Mouse (Mus musculus): ENCODE measurements around the gene Nfam1.

Gene Nfam1

DNA sequence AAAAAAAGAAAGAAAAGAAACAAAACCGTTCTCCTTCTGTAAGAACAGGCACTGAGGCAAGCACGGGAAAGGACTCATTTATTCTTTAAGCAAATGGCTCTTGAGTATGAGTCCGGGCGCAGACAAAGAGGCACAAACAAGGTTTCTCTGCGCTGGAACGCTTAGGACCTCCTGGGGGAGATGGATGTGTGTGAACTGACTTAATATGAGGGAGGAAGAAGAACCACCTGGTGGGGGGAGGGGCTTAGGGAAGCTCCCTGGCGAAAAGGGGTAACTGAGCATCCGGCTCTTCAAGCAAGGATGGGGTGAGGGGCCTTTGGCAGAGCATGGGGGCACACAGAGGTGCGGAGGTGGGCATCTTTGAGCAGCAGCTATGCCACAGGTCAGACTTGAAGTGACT is 40.2 kb downstream of the Nfam1 start:
- no peak for DNase-seq (ENCODE audit: low spot score)

GRCm38 (mm10) chr15:82992079-82992783 is 40.9 kb downstream of the Nfam1 start:
- no peak for DNase-seq (ENCODE audit: low spot score)

- no peak for DNase-seq (ENCODE audit: low spot score)
Measured at GRCm38 (mm10) chr15:82989190-82989704, 43.9 kb downstream of the Nfam1 start.

DNA sequence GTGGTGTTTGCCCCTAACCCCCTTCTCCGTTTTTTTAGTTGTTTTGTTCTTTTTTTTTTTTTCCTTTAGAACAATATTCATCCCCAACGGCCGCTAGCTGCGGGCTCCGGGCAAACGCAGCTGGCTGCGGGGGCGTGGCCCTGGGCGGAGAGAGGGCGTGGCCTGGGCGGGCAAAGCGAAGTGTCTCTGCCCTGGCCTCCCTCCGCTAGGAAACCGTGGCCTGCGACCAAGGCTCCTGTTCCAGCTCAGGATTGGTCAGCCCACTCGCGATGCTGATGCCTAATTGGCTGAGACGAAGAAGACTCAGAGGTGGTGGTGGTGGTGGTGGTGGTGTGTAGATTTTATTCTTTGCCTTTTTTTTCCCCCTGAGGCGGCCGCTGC is 45.4 kb downstream of the Nfam1 start, which contains the start of gene Tcf20:
TSS of gene Tcf20 (minus strand) at position 141 of the 381 bp plus-strand sequence.
- peak; percentile 87 for DNase-seq (ENCODE audit: low spot score)

DNA sequence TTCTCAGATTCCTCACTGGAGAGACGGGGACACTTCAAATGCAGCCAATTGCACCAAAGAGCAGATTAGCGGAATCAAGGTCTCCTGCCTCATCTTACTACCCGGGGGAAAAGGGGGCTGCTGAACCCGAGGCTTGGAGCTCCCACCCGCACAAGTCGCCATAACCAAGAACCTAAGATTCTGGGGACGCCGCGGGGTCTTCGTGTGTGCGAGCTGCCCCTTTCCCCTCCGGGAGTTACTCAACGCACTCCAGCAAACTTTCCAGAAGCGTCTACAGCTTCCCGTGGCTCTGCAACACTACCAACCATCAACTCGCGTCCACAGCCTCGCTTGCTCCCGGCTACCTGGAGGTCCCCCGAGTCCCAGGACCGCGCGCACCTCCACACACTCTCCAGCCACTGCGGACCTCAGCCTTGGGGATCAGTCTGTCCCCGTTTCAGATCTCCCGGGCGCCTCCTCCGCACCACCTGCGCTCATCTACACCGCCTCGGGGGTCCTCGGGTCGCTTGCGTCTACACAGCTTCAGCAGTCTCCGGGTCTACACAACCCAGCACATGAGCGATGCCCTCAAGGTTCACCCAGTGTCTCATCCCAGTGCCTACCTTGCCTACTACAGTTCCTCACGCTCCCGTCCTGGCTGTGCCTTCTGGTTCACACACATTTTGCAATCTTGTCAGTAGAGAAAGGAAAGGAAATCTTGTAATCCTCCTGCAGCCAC is 45.9 kb downstream of the Nfam1 start:
- no peak for DNase-seq (ENCODE audit: low spot score)

DNA sequence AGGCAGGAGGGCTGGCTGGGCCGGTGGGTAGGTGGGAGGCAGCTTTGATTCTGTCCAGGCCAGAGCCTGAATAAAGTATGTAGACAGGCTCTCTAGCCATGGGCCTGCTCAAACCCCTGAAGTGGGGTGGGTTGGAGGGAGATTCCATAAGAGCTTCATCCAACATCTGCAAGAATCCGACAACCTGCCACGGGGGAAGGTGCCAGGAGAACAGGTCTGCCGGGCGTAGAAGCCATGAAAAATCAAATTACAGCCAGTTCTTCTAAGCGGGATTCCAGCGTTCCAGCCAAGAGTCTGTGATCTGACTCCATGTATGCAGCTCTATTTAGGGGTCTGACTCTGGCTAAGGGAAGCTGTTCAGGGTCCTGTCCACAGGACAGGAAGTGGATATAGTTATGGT is 48.5 kb downstream of the Nfam1 start:
- no peak for DNase-seq (ENCODE audit: low spot score)

GRCm38 (mm10) chr15:82984097-82984496 is 49.0 kb downstream of the Nfam1 start:
- DNase-seq (ENCODE audit: low spot score), result no peak

GRCm38 (mm10) chr15:82983416-82984026 is 49.6 kb downstream of the Nfam1 start:
- no peak for DNase-seq (ENCODE audit: low spot score)

- no peak for DNase-seq (ENCODE audit: low spot score)
Measured at GRCm38 (mm10) chr15:82982724-82983415, 50.2 kb downstream of the Nfam1 start.

GRCm38 (mm10) chr15:82981676-82982520 is 51.2 kb downstream of the Nfam1 start:
- DNase-seq (ENCODE audit: low spot score), result no peak

DNA sequence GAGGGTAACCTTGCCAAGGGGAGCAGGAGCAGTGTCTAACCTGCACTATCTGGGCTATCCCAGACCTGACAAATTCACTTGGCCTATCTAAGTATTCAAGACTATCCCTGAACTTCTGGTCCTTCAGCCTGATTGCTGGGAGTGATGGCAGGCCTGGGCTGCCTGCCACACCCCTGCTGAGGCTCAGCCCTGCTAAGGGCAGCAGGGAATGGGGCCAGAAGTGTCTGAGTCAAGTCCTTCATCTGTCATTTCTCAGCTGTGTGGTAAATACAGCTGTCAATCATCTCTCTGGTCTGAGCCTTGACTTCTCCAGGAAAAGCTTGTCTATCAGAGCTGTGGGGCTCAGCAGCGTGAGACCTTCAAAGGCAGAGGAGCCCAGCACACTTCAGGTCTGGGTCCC is 53.6 kb downstream of the Nfam1 start:
- DNase-seq (ENCODE audit: low spot score), result no peak

GRCm38 (mm10) chr15:82974471-82974870 is 58.6 kb downstream of the Nfam1 start:
- DNase-seq (ENCODE audit: low spot score), result no peak

DNA sequence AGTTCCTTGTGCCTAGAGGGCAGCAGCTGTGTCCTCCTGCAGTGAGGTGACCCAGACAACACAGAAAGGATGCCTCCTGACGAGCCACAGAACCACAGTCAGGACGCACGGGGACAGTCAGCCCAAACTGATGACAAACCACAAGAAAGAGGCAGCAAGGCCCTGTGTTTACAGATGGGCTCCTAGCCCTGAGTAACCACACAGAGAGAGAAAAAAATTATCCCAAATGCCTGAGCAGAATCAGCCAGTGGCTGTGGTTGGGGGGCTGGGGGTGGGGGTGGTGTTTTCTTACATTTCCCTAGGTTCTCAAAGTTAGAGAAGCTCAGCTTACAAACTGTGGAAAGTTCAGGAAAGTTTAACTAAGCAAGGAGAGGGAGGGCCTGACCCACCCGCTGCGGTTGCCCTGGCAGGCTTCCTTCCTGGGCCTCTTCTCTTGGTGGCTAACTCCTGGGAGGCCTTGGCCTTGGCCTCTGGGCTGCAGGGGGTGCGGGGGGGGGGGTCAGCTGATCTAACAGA is 63.8 kb downstream of the Nfam1 start:
- no peak for DNase-seq (ENCODE audit: low spot score)

DNA sequence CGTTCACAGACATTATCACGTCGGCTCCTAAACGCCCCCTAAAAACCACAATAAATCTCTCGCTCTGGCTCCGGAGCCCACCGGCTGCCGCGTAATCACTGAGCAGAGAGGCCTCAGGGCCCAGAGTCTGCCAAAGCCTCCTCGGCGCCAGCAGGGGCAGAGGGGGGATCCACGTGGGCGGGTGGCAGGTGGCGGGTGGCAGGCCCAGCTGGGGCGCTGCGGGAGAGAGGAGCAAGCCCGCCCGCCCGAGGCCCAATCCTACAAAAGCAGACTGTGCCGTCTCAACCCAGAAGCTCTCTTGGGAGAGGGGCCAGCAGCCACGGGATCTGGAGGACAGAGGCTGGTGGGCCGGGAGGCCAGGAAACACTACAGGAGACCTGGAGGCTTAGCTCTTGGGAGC is 64.7 kb downstream of the Nfam1 start:
- no peak for DNase-seq (ENCODE audit: low spot score)

DNA sequence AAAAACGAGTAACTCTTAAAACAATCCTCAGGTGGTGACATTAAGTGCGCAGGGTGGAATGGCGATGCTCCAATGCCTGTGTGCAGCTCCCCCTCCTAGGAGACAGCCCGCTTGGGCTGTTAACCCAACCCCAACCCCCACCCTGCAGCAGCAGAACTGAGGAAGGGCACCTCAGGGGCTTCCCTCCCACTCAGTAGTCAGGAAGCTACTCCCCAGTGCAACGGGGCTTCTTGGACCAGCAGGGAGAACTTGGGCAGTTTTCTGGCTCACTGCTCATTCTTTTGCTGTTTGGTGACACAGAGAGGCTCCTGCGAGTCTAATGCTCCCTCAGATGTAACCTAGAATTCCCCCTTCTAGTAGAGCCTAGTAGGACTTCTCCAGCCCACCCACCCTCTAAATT is 65.2 kb downstream of the Nfam1 start:
- DNase-seq (ENCODE audit: low spot score), result no peak

DNA sequence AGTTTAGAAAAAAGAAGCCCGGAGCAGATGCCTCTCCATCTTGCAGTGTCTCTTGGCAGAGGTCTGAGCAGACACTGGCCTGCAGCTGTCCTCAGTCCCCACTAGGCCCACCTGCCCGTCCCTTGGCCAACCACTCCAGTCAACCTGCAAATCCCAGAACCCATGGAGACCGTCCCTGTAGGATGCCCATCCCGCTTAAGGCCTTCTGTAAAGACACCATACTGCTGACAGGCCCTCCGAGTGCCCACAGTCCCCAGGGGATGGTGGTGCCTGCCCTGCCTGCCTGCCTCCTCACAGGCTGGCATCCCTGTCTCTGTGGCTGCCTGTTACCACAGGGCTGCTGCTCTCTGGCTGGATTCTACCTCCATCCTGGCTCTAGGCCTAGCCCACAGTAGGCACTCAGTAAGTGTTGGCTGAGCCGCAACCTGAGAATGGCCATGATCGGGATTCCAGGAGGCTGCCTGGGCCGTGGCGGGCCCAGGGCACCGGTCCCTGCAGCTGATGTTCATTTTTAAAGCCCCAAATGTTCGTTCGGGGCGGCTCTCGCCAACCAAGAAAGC is 68.8 kb downstream of the Nfam1 start:
- no peak for DNase-seq (ENCODE audit: low spot score)

DNA sequence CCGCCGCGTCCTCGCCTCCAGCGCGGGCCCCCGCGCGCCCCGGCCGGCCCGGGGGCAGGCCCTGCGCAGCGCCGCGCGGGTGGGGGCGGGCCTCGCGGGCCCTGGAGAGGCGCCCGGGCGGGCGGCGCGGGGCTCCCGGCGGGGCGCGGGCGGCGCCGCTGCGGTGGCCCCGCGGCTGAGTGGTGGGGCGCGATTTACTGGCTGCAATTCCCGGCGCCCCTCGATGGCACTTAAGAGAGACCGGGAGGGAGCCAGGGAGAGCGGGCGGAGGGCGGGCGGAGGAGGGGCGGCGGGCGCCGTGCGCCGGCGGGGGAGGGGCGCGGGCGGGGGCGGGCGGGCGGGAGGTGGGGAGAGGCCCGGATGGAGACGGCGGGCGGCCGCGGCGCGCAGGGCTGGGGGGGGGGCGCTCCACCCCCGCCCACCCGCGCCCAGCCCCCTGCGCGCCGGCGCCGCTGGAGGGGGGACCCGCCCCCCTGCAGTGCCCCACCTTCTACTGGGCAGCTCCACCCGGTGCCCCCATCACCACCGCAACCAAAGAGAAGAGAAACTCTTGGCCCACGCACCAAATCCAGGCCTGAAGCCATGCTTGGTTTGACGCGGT is 69.5 kb downstream of the Nfam1 start:
- no peak for DNase-seq (ENCODE audit: low spot score)

DNA sequence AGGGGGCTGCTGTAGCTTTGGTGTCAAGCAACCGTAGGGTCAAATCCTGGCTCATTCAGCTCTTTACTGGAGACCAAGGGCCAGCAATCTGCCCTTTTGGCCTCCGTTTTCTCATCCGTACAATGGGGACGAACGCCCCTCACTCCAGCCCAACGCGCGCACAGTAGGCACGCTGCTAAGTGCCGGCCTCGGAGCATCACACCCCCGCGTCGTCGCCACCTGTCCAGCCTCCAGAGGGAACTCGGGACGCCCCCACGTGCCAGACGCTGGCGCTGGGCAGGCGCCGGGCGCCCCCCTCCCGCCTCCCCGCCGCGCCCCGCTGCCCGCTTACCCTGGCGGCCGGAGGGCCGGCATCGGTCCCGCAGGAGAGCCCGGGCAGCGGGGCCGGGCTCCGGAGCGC is 70.0 kb downstream of the Nfam1 start:
- DNase-seq (ENCODE audit: low spot score), result no peak

DNA sequence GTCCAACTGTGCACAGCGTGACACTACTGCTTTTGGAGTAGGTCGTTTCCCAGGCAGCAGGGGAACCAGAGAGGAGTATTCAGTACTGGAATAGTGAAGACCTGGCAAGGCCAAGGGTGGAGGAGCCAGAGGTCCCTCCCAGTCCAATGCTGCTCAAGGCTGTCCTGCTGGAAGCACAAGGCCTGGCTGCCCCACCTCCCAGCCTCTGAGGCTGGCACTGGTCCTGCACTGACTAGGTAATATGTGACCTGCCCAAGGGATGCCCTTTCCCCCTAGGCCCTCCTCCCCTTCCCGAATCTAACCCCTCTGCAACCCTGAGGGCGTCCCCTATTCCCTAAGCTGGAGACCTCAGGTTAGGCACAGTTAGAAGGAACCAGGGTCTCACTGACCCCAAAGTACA is 70.6 kb downstream of the Nfam1 start:
- no peak for DNase-seq (ENCODE audit: low spot score)

DNA sequence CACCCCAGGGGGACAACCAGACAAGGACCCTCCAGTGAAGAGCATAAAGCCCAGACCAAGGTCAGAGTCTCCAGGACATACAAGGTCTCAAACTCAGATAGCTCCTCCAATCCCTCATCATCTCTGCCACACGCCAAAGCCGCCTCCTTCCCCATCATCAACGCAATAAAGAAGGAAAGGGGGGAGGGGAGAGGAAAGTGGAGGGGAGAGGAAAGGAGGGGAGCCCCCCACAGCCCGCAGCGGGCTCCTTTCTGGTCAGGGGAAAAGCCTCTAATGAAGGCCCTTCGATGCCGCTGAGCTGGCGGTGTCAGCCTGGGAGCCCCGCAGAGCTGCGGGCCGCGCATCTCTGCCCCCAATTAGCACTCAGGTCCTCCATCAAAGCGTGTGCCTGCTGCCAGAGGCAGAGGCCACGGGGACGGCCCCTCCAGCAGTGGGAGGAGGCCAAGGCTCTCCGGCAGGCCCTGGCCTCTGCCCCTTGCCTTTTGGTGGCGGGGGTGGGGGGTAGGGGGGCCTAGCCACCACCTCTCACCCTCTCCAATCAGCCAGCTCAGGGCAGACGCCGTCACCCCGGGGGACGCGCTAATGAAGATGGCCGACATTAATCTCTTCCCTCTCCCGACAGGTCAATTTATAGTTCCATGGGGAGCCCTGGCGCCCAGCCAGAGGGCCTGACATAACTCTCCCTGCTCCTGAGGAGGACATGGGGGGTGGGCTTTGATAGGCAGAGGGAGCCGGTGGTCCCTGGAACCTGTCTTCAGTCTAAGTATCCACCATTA is 72.1 kb downstream of the Nfam1 start:
- no peak for DNase-seq (ENCODE audit: low spot score)

All from left cerebral cortex, adult 11 months (tissue).